Mouse (Mus musculus): Measurements from ENCODE around the gene Defb28. TPM values are rescaled to one million over a fixed set of nuclear protein-coding genes. Genes with fewer than 3 reads are reported as not detected.

Defb28 gene
- polyA plus RNA-seq, 1 experiment from 2014 or later, result not detected

DNA sequence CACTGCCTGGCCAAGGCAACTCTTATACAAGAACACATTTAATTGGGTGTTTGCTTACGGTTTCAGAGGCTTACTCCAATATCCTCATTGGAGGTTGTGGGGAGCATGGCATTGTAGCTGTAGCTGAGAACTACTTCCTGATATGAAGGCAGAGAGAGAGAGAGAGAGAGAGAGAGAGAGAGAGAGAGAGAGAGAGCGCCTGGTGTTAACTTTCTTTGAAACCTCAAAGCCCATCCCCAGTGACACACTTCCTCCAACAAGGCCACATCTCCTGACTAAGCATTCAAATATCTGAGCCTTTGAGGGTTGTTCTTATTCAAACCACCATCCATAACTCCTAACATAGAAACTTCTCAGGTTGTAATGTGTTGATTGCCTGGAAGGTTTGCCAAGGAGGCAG lies 14.1 kb upstream of the Defb28 start:
- no peak overlapping the region for H3K9ac ChIP-seq
- no peaks in the 10 kb centered on the region for H3K27me3 ChIP-seq
- H3K4me1 ChIP-seq (replicated peaks), result no peaks in the 10 kb centered on the region
- H3K27ac ChIP-seq (replicated peaks), result no peak overlapping the region
- 53% methylated on average over 2 of the region's 2 CpGs for WGBS (ENCODE audit: insufficient replicate concordance)
- no peak for ATAC-seq (ENCODE audit: insufficient read depth)
- no peaks in the 10 kb centered on the region for H3K36me3 ChIP-seq (replicated peaks)
- no peak overlapping the region for H3K4me3 ChIP-seq (replicated peaks)
- H3K4me2 ChIP-seq, result no peak overlapping the region
- H3K9me3 ChIP-seq (replicated peaks), result no peaks in the 10 kb centered on the region

- H3K9ac ChIP-seq, result no peak within 1 kb of the TSS
- no peaks in the 10 kb centered on the region for H3K27me3 ChIP-seq
- ATAC-seq (ENCODE audit: insufficient read depth), result no peak
- no peaks in the 10 kb centered on the region for H3K4me1 ChIP-seq (replicated peaks)
- no peak within 1 kb of the TSS for H3K4me2 ChIP-seq
- WGBS (ENCODE audit: insufficient replicate concordance), result 67% methylated on average over 1 of the region's 1 CpGs
- no peak within 1 kb of the TSS for H3K4me3 ChIP-seq (replicated peaks)
- no peak within 1 kb of the TSS for H3K27ac ChIP-seq (replicated peaks)
- H3K36me3 ChIP-seq (replicated peaks), result no peaks in the 10 kb centered on the region
- H3K9me3 ChIP-seq (replicated peaks), result no peaks in the 10 kb centered on the region
Observed at GRCm38 (mm10) chr2:152511592-152511991, 6.5 kb upstream of the Defb28 start, which contains the start of gene Defb26. Defb26 (minus strand) TSS chr2:152511692.

GRCm38 (mm10) chr2:152516084-152516483 lies 2.0 kb upstream of the Defb28 start:
- no peak for ATAC-seq (ENCODE audit: insufficient read depth)
- Histone ChIP-seq H3K36me3 (replicated peaks) (no peaks in the 10 kb centered on the region), H3K4me1 (replicated peaks) (no peaks in the 10 kb centered on the region), H3K9me3 (replicated peaks) (no peaks in the 10 kb centered on the region), H3K27ac (replicated peaks) (no peak overlapping the region), H3K27me3 (no peaks in the 10 kb centered on the region), H3K4me2 (no peak overlapping the region), H3K9ac (no peak overlapping the region), H3K4me3 (replicated peaks) (no peak overlapping the region)
- 62% methylated on average over 4 of the region's 4 CpGs for WGBS (ENCODE audit: insufficient replicate concordance)

DNA sequence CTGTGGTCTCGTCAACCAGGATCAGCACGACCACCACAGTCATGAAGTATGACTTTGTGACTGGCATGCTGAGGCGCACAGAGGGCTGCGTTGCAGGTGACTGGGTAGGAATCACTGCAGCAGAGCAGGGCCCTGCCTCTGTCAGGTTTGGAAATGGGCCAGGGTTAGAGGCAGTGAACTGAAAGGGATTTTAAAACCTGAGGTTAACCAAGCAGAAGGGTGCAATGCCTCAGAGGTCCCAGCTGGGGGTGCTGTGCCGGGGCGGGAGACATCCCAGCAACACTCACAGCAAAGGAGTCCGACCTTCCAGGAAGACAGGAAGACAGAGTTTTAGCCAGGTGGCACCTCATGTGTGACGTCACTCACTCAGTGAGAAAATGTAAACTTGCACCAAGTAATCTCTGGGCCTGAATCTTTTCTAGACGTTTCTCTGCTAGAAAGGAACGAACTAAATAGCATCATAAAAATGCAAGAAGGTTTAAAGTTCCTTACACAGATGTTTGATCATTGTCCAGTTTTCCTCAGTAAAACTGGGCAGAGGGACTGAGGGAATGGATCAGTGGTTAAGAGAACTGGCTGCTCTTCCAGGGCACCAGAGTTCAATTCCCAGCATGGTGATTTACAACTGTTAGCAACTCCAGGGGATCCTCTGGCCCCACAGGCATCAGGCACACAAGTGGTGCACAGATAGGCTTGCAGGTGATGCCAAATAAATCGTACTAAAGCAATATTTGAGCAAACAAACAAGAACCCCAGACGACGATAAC lies 22.1 kb downstream of the Defb28 start, which contains the start of gene Defb29:
TSS of gene Defb29 (minus strand) at position 155 of the 767 bp plus-strand sequence.
- no peak within 1 kb of the TSS for H3K27ac ChIP-seq (replicated peaks)
- 46% methylated on average over 13 of the region's 13 CpGs for WGBS (ENCODE audit: insufficient replicate concordance)

GRCm38 (mm10) chr2:152541979-152542378 lies 23.9 kb downstream of the Defb28 start:
- Histone ChIP-seq H3K4me1 (replicated peaks) (no peaks in the 10 kb centered on the region), H3K4me2 (no peak overlapping the region), H3K4me3 (replicated peaks) (no peak overlapping the region), H3K36me3 (replicated peaks) (no peaks in the 10 kb centered on the region), H3K27ac (replicated peaks) (no peak overlapping the region), H3K27me3 (no peaks in the 10 kb centered on the region), H3K9ac (no peak overlapping the region), H3K9me3 (replicated peaks) (no peaks in the 10 kb centered on the region)
- 41% methylated on average over 9 of the region's 9 CpGs for WGBS (ENCODE audit: insufficient replicate concordance)
- no peak for ATAC-seq (ENCODE audit: insufficient read depth)

More for the DNA sequence above, 22.1 kb downstream of the Defb28 start, which contains the start of gene Defb29:
- Histone ChIP-seq H3K9me3 (replicated peaks) (no peaks in the 10 kb centered on the region), H3K4me2 (no peak within 1 kb of the TSS), H3K9ac (no peak within 1 kb of the TSS), H3K36me3 (replicated peaks) (no peaks in the 10 kb centered on the region), H3K27me3 (no peaks in the 10 kb centered on the region), H3K4me1 (replicated peaks) (no peaks in the 10 kb centered on the region), H3K4me3 (replicated peaks) (no peak within 1 kb of the TSS)
- no peak for ATAC-seq (ENCODE audit: insufficient read depth)

GRCm38 (mm10) chr2:152542897-152543296 lies 24.8 kb downstream of the Defb28 start:
- Histone ChIP-seq H3K36me3 (replicated peaks) (no peaks in the 10 kb centered on the region), H3K4me3 (replicated peaks) (no peak overlapping the region), H3K4me1 (replicated peaks) (no peaks in the 10 kb centered on the region), H3K27ac (replicated peaks) (no peak overlapping the region), H3K9ac (no peak overlapping the region), H3K4me2 (no peak overlapping the region), H3K27me3 (no peaks in the 10 kb centered on the region), H3K9me3 (replicated peaks) (no peaks in the 10 kb centered on the region)
- WGBS (ENCODE audit: insufficient replicate concordance), result 51% methylated on average over 2 of the region's 2 CpGs
- ATAC-seq (ENCODE audit: insufficient read depth), result no peak

DNA sequence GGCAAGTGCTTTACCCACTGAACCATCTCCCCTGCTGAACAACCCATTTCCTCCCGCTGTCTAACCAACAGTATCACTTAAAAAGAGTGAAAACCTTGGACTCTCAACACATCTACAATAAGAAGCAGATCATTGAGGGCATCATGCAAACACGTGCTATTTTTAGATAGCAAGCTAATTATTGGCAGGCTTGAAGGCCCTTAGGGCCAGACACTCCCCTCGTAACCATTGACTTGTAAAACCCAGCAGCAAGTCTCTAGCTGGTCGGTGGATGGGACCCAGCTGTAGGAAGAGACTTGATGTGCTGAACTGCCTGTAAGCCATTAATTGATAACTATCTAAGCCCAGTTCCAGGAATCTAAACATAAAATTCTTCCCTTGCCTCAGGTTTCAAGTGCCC lies 25.4 kb downstream of the Defb28 start:
- no peaks in the 10 kb centered on the region for H3K4me1 ChIP-seq (replicated peaks)
- ATAC-seq (ENCODE audit: insufficient read depth), result no peak
- no peak overlapping the region for H3K27ac ChIP-seq (replicated peaks)
- H3K9ac ChIP-seq, result no peak overlapping the region
- no peaks in the 10 kb centered on the region for H3K27me3 ChIP-seq
- no peaks in the 10 kb centered on the region for H3K9me3 ChIP-seq (replicated peaks)
- H3K4me2 ChIP-seq, result no peak overlapping the region
- no peaks in the 10 kb centered on the region for H3K36me3 ChIP-seq (replicated peaks)
- no peak overlapping the region for H3K4me3 ChIP-seq (replicated peaks)
- 62% methylated on average over 4 of the region's 4 CpGs for WGBS (ENCODE audit: insufficient replicate concordance)

DNA sequence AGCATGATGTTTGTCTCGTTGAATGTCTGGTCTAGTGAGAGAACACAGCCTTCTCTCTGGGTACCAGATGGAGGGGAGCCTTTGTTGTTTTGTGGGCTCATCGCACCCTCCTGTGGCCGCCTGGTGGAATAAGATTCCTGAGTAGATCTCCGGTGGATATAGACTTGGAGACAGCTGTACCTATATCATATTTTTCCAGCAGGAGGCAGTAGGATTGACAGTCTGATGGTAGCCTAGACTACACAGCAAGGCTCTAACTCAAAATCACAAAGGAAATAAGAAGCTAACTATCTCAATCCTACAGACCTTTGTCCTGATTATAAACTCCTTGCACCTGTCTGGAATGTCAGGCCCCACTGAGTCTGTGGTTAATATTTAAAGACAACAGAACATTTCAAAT lies 26.6 kb downstream of the Defb28 start:
- H3K36me3 ChIP-seq (replicated peaks), result no peaks in the 10 kb centered on the region
- 17% methylated on average over 4 of the region's 4 CpGs for WGBS (ENCODE audit: insufficient replicate concordance)
- no peaks in the 10 kb centered on the region for H3K9me3 ChIP-seq (replicated peaks)
- no peak overlapping the region for H3K9ac ChIP-seq
- H3K27ac ChIP-seq (replicated peaks), result no peak overlapping the region
- no peaks in the 10 kb centered on the region for H3K27me3 ChIP-seq
- H3K4me2 ChIP-seq, result no peak overlapping the region
- no peaks in the 10 kb centered on the region for H3K4me1 ChIP-seq (replicated peaks)
- no peak for ATAC-seq (ENCODE audit: insufficient read depth)
- H3K4me3 ChIP-seq (replicated peaks), result no peak overlapping the region

DNA sequence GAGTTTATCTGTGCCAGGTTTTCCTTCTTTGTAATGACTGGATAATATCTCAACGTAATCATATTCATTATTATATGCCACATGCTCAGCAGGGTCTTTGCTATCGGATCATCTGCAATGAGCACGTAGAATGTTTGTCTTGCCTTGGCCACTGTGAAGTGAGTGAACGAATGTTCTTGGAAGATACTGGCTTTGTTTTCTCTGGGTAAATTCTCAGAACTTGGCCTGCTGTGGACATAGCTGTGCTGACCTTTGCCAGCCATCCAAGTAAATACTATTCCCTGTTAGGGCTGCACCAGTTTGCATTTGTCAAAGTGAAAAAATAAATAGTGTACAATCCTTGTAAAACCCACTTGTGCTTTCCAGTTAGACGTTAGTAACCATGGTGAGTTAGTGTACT lies 30.1 kb downstream of the Defb28 start:
- H3K9me3 ChIP-seq (replicated peaks), result no peaks in the 10 kb centered on the region
- no peaks in the 10 kb centered on the region for H3K36me3 ChIP-seq (replicated peaks)
- H3K9ac ChIP-seq, result no peak overlapping the region
- no peaks in the 10 kb centered on the region for H3K27me3 ChIP-seq
- 56% methylated on average over 5 of the region's 5 CpGs for WGBS (ENCODE audit: insufficient replicate concordance)
- ATAC-seq (ENCODE audit: insufficient read depth), result no peak
- H3K27ac ChIP-seq (replicated peaks), result no peak overlapping the region
- H3K4me1 ChIP-seq (replicated peaks), result no peaks in the 10 kb centered on the region
- no peak overlapping the region for H3K4me2 ChIP-seq
- no peak overlapping the region for H3K4me3 ChIP-seq (replicated peaks)

GRCm38 (mm10) chr2:152553774-152554423 lies 35.8 kb downstream of the Defb28 start:
- Histone ChIP-seq H3K4me2 (no peak overlapping the region), H3K9me3 (replicated peaks) (no peaks in the 10 kb centered on the region), H3K36me3 (replicated peaks) (no peaks in the 10 kb centered on the region), H3K4me3 (replicated peaks) (no peak overlapping the region), H3K9ac (no peak overlapping the region), H3K27me3 (peaks cover 7% of the 10 kb centered on the region; the same call in 1 of the 2 replicates), H3K27ac (replicated peaks) (no peak overlapping the region), H3K4me1 (replicated peaks) (no peaks in the 10 kb centered on the region)
- ATAC-seq (ENCODE audit: insufficient read depth), result no peak
- whole genome bisulfite sequencing (ENCODE audit: insufficient replicate concordance), result 10% methylated on average over 16 of the region's 16 CpGs

DNA sequence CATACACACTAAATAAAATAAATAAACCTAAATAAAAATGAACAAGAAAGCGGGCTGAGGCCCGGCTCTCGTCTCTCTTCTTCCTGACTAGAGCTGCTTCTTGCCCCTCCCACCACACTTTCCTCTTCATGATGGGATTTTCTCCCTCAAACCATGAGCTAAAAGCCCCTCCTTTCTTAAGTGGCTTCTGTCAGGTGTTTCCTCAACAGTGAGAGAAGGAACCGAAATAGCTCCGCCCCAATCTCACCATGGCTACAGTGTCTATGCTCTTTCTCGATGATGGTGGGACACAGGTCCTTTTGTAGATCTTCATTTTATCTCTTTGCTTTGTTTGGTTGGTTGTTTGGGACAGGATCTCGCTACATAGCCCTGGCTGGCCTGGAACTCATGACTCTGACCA lies 38.6 kb downstream of the Defb28 start:
- H3K27ac ChIP-seq (replicated peaks), result no peak overlapping the region
- peaks cover 7% of the 10 kb centered on the region; the same call in 1 of the 2 replicates for H3K27me3 ChIP-seq
- H3K4me2 ChIP-seq, result no peak overlapping the region
- H3K9ac ChIP-seq, result no peak overlapping the region
- no peaks in the 10 kb centered on the region for H3K36me3 ChIP-seq (replicated peaks)
- no peak overlapping the region for H3K4me3 ChIP-seq (replicated peaks)
- 62% methylated on average over 7 of the region's 7 CpGs for WGBS (ENCODE audit: insufficient replicate concordance)
- ATAC-seq (ENCODE audit: insufficient read depth), result no peak
- no peaks in the 10 kb centered on the region for H3K4me1 ChIP-seq (replicated peaks)
- H3K9me3 ChIP-seq (replicated peaks), result no peaks in the 10 kb centered on the region

Data from liver, embryonic 15.5 days (tissue).